Mouse (Mus musculus) megakaryocyte, embryonic 14.5 days (primary cell): ENCODE results near the gene Mllt11. TPM values are rescaled to one million over a fixed set of nuclear protein-coding genes. Genes with fewer than 3 reads are reported as not detected.

ENCODE experiments used
- H3K27me3 ChIP-seq: replicated peaks from 2 replicates; pipeline ENCODE3; 2012; ENCODE audit warnings: inconsistent platforms
- H3K36me3 ChIP-seq: replicated peaks from 2 replicates; pipeline ENCODE3; 2012; ENCODE audit warnings: low read length, inconsistent platforms, mixed read lengths
- H3K4me1 ChIP-seq: 2 replicates; pipeline ENCODE4 v1.6.1; 2012; ENCODE audit warnings: inconsistent platforms
- H3K4me3 ChIP-seq: replicated peaks from 2 replicates; pipeline ENCODE3; 2012; ENCODE audit warnings: moderate library complexity, mild to moderate bottlenecking, inconsistent platforms
- H3K9me3 ChIP-seq: 2 replicates; pipeline ENCODE4 v1.6.1; 2012; ENCODE audit warnings: inconsistent platforms
- FLI1 ChIP-seq: IDR thresholded peaks from 2 replicates; pipeline ENCODE4 v1.6.1; 2012; ENCODE audit warnings: low read length, inconsistent platforms, mixed read lengths
- GATA1 ChIP-seq: IDR thresholded peaks from 3 replicates; pipeline ENCODE4 v1.6.1; 2012; ENCODE audit warnings: mixed read lengths, low read length, inconsistent platforms, borderline replicate concordance
- polyA plus RNA-seq: library from polyadenylated mRNA; stranded (reverse); fragments of >175 nt; gene quantifications from 2 replicates; pipeline ENCODE4 v1.2.3, GENCODE M21; 2012; ENCODE audit warnings: low replicate concordance; ENCODE audit not compliant: insufficient read depth

Mllt11 gene
- polyA plus RNA-seq, 1 experiment = 11.3 TPM

DNA sequence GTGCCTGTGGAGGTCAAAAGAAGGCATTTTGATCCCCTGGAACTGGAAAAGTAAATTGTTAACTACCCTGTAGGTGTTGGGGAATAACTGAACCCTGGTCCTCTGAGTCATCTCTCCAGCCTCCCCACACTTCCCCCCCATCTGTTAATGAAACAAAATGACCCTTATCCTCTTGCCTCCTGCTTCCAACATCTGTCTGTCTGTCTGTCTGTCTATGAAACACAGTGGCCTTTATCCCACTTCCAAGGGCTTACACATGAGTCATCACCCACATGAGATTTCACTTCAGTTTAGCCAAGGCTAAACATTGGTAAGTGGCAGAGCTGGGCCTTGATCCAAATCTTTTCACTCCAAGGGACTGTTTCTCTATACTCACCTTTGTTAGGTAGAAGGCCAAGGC is 35.9 kb upstream of the Mllt11 start:
- Histone ChIP-seq H3K9me3 (no peaks in the 10 kb centered on the region), H3K4me3 (no peak overlapping the region), H3K36me3 (peaks cover 95% of the 10 kb centered on the region), H3K4me1 (peaks cover 69% of the 10 kb centered on the region), H3K27me3 (no peaks in the 10 kb centered on the region)
- TF ChIP-seq GATA1 = no peak

DNA sequence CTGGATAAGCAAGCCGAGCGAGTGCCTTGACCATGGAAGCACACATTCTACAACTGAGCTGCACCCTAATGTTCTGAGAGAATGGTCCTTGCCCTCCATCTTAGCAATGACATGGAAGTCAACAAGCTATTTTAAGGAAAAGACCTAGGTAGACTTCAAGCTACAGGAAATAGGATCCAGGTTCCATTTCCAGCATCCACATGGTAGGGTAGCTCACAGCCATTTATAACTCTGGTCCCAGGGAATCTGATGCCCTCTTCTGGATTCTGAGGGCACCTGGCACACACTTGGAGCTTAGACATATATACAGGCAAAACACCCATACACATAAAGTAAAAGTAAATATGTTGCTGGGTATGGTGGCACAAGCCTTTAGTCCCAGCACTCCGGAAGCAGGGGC is 34.1 kb upstream of the Mllt11 start:
- Histone ChIP-seq H3K36me3 (peaks cover 95% of the 10 kb centered on the region), H3K4me3 (no peak overlapping the region), H3K27me3 (no peaks in the 10 kb centered on the region), H3K9me3 (no peaks in the 10 kb centered on the region), H3K4me1 (peaks cover 58% of the 10 kb centered on the region)
- TF ChIP-seq FLI1 (no peak), GATA1 (no peak)

DNA sequence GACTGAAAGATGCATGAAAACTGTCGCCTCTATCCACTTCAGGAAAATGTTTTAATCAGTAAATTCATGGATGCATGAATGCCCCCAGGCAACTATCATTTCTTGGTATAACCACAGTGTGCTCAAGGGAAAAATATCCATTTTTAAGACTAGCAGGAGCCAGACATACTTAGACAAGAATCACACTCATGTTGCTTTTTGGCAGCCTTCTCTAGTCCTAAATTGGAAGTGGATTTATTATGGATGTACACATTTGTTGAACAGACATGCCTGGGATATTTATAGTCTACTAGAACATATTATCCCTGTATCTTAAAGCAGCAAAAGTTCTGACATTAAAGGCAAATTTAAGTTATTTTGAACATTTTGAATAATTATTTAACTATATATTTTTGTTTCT is 32.8 kb upstream of the Mllt11 start:
- no peaks in the 10 kb centered on the region for H3K9me3 ChIP-seq
- H3K36me3 ChIP-seq = peaks cover 96% of the 10 kb centered on the region
- no peaks in the 10 kb centered on the region for H3K27me3 ChIP-seq
- TF ChIP-seq GATA1 = no peak
- no peak for TF ChIP-seq FLI1
- no peak overlapping the region for H3K4me3 ChIP-seq
- peaks cover 48% of the 10 kb centered on the region for H3K4me1 ChIP-seq

DNA sequence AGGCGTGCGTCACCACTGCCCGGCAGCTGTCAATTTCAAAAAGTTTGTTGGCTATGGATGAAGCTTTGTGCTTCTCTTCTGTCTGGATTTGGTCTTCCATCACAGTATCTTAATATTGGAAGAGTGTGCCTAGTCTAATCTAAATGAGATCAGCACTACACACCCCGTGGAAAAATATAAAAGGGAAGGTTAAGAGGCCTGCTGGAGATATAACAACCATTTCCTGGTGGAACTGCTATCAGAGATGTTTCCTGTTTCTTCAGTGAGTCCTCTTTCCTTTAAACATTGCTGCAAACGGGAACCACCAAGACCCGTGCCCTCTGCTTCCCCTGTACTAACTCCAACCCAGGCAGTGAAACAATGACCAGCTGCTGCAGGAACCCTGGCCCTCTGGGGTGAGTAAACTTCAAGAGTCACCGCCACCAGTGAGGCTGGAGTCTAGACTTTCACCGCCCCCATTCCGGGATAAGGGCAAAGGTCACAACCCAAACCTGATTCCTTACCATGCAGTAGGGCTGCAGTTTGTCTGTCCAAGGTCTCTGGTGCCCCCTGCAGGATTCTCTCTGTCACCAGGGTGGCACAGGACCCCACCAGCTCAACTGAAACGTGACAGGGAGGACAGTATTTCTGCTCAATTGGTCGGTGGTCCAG is 31.2 kb upstream of the Mllt11 start:
- H3K4me3 ChIP-seq = no peak overlapping the region
- peaks cover 96% of the 10 kb centered on the region for H3K36me3 ChIP-seq
- H3K27me3 ChIP-seq = no peaks in the 10 kb centered on the region
- no peak for TF ChIP-seq GATA1
- no peak for TF ChIP-seq FLI1
- peaks cover 36% of the 10 kb centered on the region for H3K4me1 ChIP-seq
- no peaks in the 10 kb centered on the region for H3K9me3 ChIP-seq

DNA sequence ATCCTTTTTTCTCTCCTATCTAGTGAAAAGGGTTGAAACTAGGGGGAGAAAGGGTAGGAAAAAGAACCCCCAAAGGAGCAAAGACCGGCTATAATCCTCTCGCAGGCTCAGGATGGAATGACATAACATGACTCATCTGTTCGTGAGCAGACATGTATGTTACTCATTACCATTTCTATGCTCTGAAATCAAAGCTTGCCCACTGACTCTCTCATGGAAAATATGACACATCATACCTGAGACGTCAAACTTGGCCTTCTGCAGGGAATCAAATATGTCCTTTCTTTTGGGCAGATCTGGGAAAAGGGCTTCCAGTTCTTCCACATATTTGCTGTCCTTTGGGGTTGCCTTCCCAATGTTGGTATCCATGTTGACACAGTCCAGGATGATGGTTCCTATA is 30.0 kb upstream of the Mllt11 start:
- Histone ChIP-seq H3K4me1 (peaks cover 26% of the 10 kb centered on the region), H3K9me3 (no peaks in the 10 kb centered on the region), H3K4me3 (no peak overlapping the region), H3K27me3 (no peaks in the 10 kb centered on the region), H3K36me3 (peaks cover 96% of the 10 kb centered on the region)
- TF ChIP-seq FLI1 (no peak), GATA1 (no peak)

DNA sequence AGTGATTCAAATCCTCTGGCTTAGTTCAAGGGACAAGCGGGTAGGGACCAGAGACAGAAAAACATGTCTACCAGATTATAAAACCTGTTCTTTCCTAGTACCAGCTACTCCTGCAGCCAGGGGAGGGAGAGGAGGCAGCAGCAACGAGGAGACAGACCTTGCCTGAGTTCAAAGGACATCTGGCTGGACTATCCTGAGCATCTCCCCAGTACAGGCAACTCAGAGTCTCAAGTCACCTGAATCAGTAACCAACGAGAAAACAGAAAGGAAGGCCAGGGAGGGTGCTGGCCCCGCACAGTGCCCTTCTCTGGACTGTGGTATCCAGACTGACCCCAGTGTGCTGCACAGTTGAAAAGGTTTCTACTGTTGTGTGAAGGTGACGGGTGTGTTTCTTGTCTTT is 25.0 kb upstream of the Mllt11 start:
- peaks cover 8% of the 10 kb centered on the region; the same call in 1 of the 2 replicates for H3K4me1 ChIP-seq
- H3K9me3 ChIP-seq = no peaks in the 10 kb centered on the region
- H3K36me3 ChIP-seq = peaks cover 95% of the 10 kb centered on the region
- TF ChIP-seq GATA1 = no peak
- no peak for TF ChIP-seq FLI1
- H3K27me3 ChIP-seq = no peaks in the 10 kb centered on the region
- no peak overlapping the region for H3K4me3 ChIP-seq

DNA sequence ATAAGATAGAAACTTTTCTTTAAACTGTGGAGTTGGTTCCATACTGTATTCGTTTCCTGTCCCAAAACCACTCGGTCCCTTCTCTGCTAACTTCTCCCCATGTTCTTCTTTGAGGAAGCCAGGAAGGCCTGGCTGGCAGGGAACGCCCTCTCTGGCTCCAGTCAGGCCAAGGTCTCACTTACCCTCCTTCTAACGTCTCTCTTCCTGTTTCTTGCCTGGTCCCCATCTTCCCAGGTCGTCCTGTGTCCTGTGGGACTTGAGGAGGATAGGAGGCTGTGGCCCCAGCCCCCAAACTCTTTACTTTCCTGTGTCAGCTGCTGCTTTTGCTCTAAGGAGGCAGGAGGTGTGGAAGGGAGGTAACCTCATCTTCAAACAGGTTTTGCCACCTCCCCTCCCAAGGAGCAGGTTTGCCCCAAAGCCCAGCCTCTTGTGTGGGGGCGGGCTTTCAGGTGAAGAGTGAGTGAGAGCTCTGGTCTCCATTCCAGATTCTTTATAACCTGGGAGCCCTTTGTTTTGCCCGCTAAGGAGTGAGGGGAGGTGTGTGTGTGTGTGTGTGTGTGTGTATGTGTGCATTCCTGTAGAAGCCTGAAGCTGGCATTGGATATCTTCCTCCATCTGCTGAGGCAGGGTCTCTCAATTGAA is 18.9 kb upstream of the Mllt11 start, which contains the start of gene Bnipl:
TSS of gene Bnipl (minus strand) at position 411 of the 642 bp plus-strand sequence.
- no peak within 1 kb of the TSS for H3K4me3 ChIP-seq
- TF ChIP-seq GATA1 (no peak), FLI1 (no peak)
- H3K4me1 ChIP-seq = peaks cover 34% of the 10 kb centered on the region
- H3K27me3 ChIP-seq = no peaks in the 10 kb centered on the region
- peaks cover 92% of the 10 kb centered on the region for H3K36me3 ChIP-seq
- H3K9me3 ChIP-seq = no peaks in the 10 kb centered on the region

DNA sequence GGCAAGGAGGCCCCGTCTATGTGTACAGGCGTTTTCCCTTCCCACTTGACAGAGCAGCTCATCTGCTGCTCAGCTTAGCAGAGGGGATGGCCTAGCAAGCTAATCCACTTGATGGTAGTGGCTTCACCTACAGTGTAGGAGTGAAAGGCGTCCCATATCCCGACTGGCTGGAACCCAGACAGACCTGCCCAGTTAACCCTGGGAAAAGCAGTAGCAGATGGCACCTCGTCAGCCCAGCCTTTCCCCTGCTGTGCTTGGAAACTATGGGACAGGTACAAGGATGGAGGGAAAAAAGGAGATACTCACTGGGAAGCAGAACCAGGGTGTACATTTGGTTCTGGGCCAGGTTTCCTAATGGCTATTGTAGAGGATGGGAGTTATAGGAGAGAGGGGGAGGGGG is 18.4 kb upstream of the Mllt11 start:
- no peak for TF ChIP-seq GATA1
- TF ChIP-seq FLI1 = no peak
- H3K36me3 ChIP-seq = peaks cover 92% of the 10 kb centered on the region
- H3K4me3 ChIP-seq = no peak overlapping the region
- no peaks in the 10 kb centered on the region for H3K9me3 ChIP-seq
- peaks cover 34% of the 10 kb centered on the region for H3K4me1 ChIP-seq
- no peaks in the 10 kb centered on the region for H3K27me3 ChIP-seq

DNA sequence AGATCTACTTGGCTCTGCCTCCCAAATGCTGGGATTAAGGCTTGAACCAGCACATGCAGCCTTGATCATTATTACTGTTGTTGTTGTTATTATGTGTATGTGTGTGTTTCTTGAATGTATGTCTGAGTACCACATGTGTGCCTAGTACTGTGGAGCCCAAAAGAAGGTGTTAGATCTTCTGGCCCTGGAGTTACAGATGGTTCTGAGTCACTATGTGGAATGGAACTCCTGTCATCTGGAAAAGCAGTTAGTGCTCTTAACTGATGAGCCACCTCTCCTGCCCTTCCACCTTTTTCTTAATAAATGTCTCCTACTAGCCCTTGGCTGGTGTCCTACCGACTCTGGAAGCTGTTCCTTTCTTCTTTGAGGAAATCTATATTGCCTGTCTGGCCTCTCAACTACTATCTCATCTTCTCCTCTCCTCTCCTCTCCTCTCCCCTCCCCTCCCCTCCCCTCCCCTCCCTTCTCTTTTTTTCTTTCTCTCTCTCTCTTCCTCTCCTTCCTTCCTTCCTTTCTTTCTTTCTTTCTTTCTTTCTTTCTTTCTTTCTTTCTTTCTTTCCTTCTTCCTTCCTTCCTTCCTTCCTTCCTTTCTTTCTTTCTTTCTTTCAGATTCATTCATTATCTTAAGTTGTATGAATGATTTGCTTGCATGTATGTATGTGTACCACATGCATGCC is 15.8 kb upstream of the Mllt11 start:
- no peaks in the 10 kb centered on the region for H3K27me3 ChIP-seq
- peaks cover 92% of the 10 kb centered on the region for H3K36me3 ChIP-seq
- H3K9me3 ChIP-seq = no peaks in the 10 kb centered on the region
- peaks cover 47% of the 10 kb centered on the region for H3K4me1 ChIP-seq
- no peak overlapping the region for H3K4me3 ChIP-seq
- TF ChIP-seq FLI1 = no peak
- no peak for TF ChIP-seq GATA1

DNA sequence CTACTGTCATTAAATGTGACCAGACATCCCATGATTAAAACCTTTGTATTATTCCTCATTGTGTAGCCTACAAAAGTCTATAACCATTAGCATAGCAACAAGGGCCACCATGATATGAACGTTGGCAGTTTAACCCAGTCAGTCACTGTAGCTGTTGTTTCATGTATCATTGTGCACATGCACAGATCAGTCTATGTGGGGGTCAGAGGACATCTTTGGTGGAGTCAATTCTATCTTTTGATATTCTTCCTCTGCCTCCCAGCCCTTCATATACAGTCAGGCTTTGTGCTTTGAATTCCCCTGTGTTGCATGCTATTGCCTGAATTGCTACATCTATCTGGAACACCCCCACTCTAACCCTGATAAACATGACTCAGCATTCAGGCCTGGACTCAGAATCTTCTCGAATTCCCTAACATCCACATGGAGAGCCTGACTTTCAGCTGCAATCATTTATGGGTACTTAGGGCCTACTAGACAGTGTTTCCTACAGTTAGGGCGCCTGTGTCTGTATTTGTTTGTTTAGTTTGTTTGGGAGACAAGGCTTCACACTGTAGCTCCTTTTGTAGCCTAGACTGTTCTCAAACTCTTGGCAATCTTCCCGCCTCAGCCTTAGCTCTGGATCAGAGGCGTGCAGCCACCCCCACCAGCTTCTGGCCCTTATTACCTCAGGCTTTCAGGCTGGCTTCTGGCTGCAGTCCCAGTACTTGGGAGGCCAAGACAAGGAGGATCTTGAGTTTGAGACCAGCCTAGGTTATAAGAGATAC is 14.7 kb upstream of the Mllt11 start:
- H3K27me3 ChIP-seq = no peaks in the 10 kb centered on the region
- peaks cover 56% of the 10 kb centered on the region for H3K4me1 ChIP-seq
- no peaks in the 10 kb centered on the region for H3K9me3 ChIP-seq
- no peak overlapping the region for H3K4me3 ChIP-seq
- TF ChIP-seq GATA1 (no peak), FLI1 (no peak)
- H3K36me3 ChIP-seq = peaks cover 91% of the 10 kb centered on the region
